Mouse (Mus musculus) large intestine, adult 2 months (tissue): Measurements from ENCODE around the gene Chst15. TPM values are rescaled to one million over a fixed set of nuclear protein-coding genes. Genes with fewer than 3 reads are reported as not detected.

Experiments
- DNase-seq: peaks from one replicate; pipeline ENCODE4 v3.0.0-alpha.2; 2012; ENCODE audit warnings: low read depth, low spot score
- WGBS: fragments of 180-500 bp; shearing (Covaris S2); methylation state at CpG from one replicate; pipeline ENCODE4 v1.1.7; 2018; 5-methylcytosine and 5-hydroxymethylcytosine counted together
- polyA plus RNA-seq: library from polyadenylated mRNA; depleted of rRNA; stranded (reverse); fragments of >200 nt; gene quantifications from 2 replicates; pipeline ENCODE4 v1.2.3, GENCODE M21; 2012

Gene Chst15
- polyA plus RNA-seq, 1 experiment, result 6.4 TPM

- no peak for DNase-seq
- WGBS, result 86% methylated on average over 2 of the region's 2 CpGs
These were observed 43.1 kb downstream of the Chst15 start for GRCm38 (mm10) chr7:132273741-132274513.

- no peak for DNase-seq
- 95% methylated on average over 5 of the region's 5 CpGs for WGBS
These were observed 44.0 kb downstream of the Chst15 start for GRCm38 (mm10) chr7:132272984-132273383.

- no peak for DNase-seq
- WGBS, result 72% methylated on average over 8 of the region's 8 CpGs
These were observed 46.7 kb downstream of the Chst15 start for GRCm38 (mm10) chr7:132270364-132270763.

GRCm38 (mm10) chr7:132269661-132270060 is 47.4 kb downstream of the Chst15 start:
- WGBS, result 87% methylated on average over 3 of the region's 3 CpGs
- no peak for DNase-seq

GRCm38 (mm10) chr7:132267721-132268498 is 49.1 kb downstream of the Chst15 start:
- no peak for DNase-seq
- WGBS, result 74% methylated on average over 4 of the region's 4 CpGs

- no peak for DNase-seq
- WGBS, result 77% methylated on average over 3 of the region's 3 CpGs
These were observed 52.3 kb downstream of the Chst15 start for GRCm38 (mm10) chr7:132264763-132265162.

- 81% methylated on average over 6 of the region's 6 CpGs for WGBS
- DNase-seq, result no peak
These were observed 53.8 kb downstream of the Chst15 start for GRCm38 (mm10) chr7:132263186-132263585.

- WGBS, result 77% methylated on average over 6 of the region's 6 CpGs
- DNase-seq, result no peak
These were observed 54.3 kb downstream of the Chst15 start for GRCm38 (mm10) chr7:132262696-132263095.

- 56% methylated on average over 3 of the region's 3 CpGs for WGBS
- DNase-seq, result no peak
These were observed 55.1 kb downstream of the Chst15 start for GRCm38 (mm10) chr7:132261885-132262284.

- DNase-seq, result no peak
- 78% methylated on average over 5 of the region's 5 CpGs for WGBS
These were observed 56.4 kb downstream of the Chst15 start for GRCm38 (mm10) chr7:132260632-132261031.

GRCm38 (mm10) chr7:132258817-132259216 is 58.2 kb downstream of the Chst15 start:
- 64% methylated on average over 7 of the region's 7 CpGs for WGBS

GRCm38 (mm10) chr7:132258216-132258615 is 58.8 kb downstream of the Chst15 start:
- DNase-seq, result no peak
- 76% methylated on average over 5 of the region's 5 CpGs for WGBS

More at GRCm38 (mm10) chr7:132258817-132259216, 58.2 kb downstream of the Chst15 start:
- no peak for DNase-seq

GRCm38 (mm10) chr7:132253513-132253912 is 63.5 kb downstream of the Chst15 start:
- DNase-seq, result no peak
- 86% methylated on average over 5 of the region's 5 CpGs for WGBS

- WGBS, result 95% methylated on average over 4 of the region's 4 CpGs
- no peak for DNase-seq
These were observed 64.0 kb downstream of the Chst15 start for GRCm38 (mm10) chr7:132253078-132253477.

- no peak for DNase-seq
- 64% methylated on average over 10 of the region's 10 CpGs for WGBS
These were observed 67.4 kb downstream of the Chst15 start for GRCm38 (mm10) chr7:132249563-132250119.

GRCm38 (mm10) chr7:132247567-132247966 is 69.5 kb downstream of the Chst15 start:
- WGBS, result 73% methylated on average over 11 of the region's 11 CpGs
- no peak for DNase-seq

- no peak for DNase-seq
- 91% methylated on average over 5 of the region's 5 CpGs for WGBS
These were observed 69.9 kb downstream of the Chst15 start for GRCm38 (mm10) chr7:132247091-132247490.

- WGBS, result 85% methylated on average over 6 of the region's 6 CpGs
- no peak for DNase-seq
These were observed 71.3 kb downstream of the Chst15 start for GRCm38 (mm10) chr7:132245730-132246129.

GRCm38 (mm10) chr7:132244637-132245036 is 72.4 kb downstream of the Chst15 start:
- no peak for DNase-seq
- 95% methylated on average over 14 of the region's 14 CpGs for WGBS

GRCm38 (mm10) chr7:132243225-132243624 is 73.8 kb downstream of the Chst15 start:
- WGBS, result 14% methylated on average over 5 of the region's 5 CpGs
- no peak for DNase-seq
